Mouse (Mus musculus): ENCODE measurements at regions not wholly inside any gene's neighbourhood (a gene's known extent, or its start where the extent isn't known, plus 50 kb on each side); places are given as distances from the start of the nearest gene placed in this dataset.
"Not testable (repeated sequence)": the region's sequence is repeated elsewhere in the genome, so short reads cannot be mapped to it uniquely, and the experiment has no call there.

DNA sequence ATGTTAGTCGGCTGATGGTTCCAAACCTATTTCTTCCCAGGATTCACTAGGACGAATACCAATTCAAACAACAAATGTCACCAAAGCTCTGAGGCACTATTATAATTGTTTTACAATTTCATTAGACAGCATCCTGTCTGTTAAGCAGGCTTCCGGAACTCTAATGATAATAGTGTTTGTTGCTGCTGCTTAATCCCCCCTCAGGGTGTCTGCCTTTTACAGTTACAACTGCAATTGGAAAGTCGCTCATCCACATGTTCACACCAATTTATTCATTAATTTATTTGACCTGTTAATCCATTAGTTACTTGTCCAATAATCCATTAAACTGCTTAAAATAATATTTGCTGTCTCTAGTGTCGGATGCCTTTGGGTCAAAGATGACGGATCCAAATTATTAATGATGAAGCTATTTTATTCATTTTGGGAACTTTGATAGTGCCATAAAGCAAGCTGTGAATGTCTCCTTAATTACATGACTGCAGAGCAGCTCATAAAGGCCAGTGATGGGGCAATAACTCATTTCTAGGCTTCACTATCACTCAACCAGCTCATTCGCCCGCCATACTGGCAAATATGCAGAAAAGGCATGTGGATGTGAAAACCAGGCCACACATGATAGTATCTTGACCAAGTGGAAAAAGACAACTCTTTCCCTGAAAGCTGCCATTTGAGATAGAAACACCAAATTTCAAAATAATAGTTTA lies 226.6 kb upstream of the Rarb start:
- Histone ChIP-seq H3K27ac (no peak overlapping the region), H3K9me3 (replicated peaks) (no peaks in the 10 kb centered on the region), H3K4me1 (no peaks in the 10 kb centered on the region), H3K36me3 (no peaks in the 10 kb centered on the region), H3K4me3 (no peak overlapping the region), H3K27me3 (ENCODE audit: low read depth, poor library complexity, severe bottlenecking) (no peaks in the 10 kb centered on the region)
- WGBS, result 83% methylated on average over 8 of the region's 8 CpGs
- no peak for DNase-seq (ENCODE audit: low spot score)

DNA sequence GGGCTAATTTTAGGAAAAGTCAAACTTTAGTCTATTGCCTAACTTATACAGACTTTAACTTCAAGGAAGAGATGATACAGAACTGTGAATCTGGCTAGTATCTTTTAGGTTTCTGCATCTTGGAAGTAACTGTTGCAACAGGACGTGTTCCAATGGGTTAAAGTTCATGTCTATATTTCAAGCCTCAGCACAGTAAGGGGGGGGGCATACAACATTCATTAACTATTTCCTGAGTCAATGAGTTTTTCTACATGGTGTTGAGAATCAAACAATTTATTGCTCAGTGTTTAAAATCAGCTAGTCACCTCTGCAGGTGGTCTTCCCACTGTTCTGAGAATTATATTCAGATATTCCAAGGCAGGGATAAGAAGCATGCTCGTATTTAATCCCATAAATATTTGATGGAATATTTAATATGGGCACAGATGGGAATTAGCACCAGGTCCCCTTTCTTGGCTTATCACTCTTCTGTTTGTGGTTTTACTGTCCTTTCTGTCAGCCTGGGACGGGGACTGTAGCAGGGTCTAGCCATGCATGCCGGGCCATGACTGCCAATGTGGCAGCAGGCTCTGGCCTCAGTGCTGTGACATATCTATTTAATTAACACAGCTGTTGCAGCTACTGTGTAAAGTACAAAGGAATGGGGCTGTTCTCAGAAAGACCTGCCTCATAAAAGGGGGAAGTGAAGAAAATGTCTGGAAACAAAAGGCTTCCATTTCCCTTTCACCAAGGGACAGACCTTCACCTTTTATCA lies 201.8 kb upstream of the Rarb start:
- no peaks in the 10 kb centered on the region for H3K9me3 ChIP-seq (replicated peaks)
- no peak overlapping the region for H3K4me3 ChIP-seq
- H3K4me1 ChIP-seq, result peaks cover 23% of the 10 kb centered on the region
- no peaks in the 10 kb centered on the region for H3K36me3 ChIP-seq
- H3K27me3 ChIP-seq (ENCODE audit: low read depth, poor library complexity, severe bottlenecking), result no peaks in the 10 kb centered on the region
- 42% methylated on average over 4 of the region's 4 CpGs for WGBS
- no peak overlapping the region for H3K27ac ChIP-seq
- no peak for DNase-seq (ENCODE audit: low spot score)

DNA sequence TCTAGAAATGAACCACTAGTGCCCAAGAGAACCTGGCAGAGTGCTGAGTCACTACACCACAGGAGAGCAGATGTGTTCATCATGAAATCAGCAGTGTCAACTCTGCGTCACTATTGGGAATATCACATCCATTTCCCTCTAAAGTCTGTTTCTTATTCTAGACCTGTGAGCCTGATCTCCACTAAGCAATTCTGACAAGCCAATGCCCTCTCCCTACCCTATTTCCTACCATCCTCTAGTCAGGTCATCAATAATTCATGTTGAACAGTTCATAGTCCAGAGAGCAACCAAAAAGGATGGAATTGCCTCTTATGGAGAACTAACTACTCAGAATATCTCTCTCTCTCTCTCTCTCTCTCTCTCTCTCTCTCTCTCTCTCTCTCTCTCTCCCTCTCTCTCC lies 194.0 kb upstream of the Rarb start:
- 94% methylated on average over 1 of the region's 1 CpGs for WGBS
- Histone ChIP-seq H3K4me3 (no peak overlapping the region), H3K27me3 (ENCODE audit: low read depth, poor library complexity, severe bottlenecking) (no peaks in the 10 kb centered on the region), H3K36me3 (no peaks in the 10 kb centered on the region), H3K27ac (no peak overlapping the region), H3K9me3 (replicated peaks) (no peaks in the 10 kb centered on the region), H3K4me1 (no peaks in the 10 kb centered on the region)
- DNase-seq (ENCODE audit: low spot score), result no peak

DNA sequence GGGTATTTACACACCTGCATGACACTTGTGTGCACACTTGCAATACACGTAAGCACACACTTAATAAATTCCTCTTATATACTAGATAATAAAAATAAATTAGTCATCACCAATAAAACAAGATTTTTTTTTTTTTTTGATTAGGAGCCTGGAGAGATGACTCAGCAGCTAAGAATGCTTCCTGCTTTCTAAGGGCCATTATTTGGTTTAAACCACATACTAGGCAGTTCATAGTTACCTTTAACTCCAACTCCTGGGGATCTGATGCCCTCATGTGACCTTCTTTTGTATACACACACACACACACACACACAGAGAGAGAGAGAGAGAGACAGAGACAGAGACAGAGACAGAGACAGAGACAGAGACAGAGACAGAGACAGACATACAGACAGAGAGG lies 193.2 kb upstream of the Rarb start:
- H3K4me3 ChIP-seq, result no peak overlapping the region
- H3K9me3 ChIP-seq (replicated peaks), result no peaks in the 10 kb centered on the region
- H3K27ac ChIP-seq, result no peak overlapping the region
- 91% methylated on average over 1 of the region's 1 CpGs for WGBS
- no peak for DNase-seq (ENCODE audit: low spot score)
- no peaks in the 10 kb centered on the region for H3K27me3 ChIP-seq (ENCODE audit: low read depth, poor library complexity, severe bottlenecking)
- H3K4me1 ChIP-seq, result no peaks in the 10 kb centered on the region
- no peaks in the 10 kb centered on the region for H3K36me3 ChIP-seq

DNA sequence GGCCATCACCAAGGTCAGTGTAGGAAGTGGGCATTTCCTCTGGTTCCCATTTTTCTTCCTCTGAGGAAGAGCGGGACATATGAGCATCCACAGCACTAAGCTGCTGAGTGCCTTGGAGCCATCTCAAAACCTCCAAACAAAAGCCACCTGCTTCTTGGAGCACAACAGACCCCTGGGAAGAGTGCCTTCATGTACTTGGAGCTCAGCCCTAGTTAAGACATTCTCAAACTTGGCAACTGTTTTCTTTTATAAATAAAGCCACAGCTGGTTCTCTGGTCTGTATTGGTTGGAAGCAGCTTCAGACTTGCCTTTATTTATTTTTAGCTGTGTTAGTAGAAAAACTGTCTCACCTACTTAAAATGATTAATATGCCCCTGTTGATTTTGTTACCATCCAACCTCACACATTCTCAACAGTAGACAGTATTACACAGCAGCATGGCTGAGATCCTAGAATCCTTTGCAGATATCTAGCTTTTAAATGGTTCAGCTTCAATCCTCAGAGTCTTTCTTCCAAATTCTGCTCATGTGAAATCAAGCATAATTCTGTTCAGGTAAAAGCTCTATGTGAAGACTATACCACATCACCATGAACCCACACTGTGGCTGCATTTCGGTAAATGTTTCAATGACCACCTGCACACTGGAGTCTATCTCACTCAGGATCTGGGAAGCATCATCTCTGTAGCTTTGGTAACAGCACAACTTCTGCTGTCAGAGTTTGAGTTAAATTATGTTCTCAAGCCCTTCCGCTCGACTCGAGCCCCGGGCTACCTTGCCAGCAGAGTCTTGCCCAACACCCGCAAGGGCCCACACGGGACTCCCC lies 186.4 kb upstream of the Rarb start:
- H3K9me3 ChIP-seq (replicated peaks), result no peaks in the 10 kb centered on the region
- no peak overlapping the region for H3K27ac ChIP-seq
- no peaks in the 10 kb centered on the region for H3K36me3 ChIP-seq
- no peak overlapping the region for H3K4me3 ChIP-seq
- WGBS, result 94% methylated on average over 8 of the region's 8 CpGs
- H3K27me3 ChIP-seq (ENCODE audit: low read depth, poor library complexity, severe bottlenecking), result no peaks in the 10 kb centered on the region
- DNase-seq (ENCODE audit: low spot score), result no peak
- H3K4me1 ChIP-seq, result no peaks in the 10 kb centered on the region

DNA sequence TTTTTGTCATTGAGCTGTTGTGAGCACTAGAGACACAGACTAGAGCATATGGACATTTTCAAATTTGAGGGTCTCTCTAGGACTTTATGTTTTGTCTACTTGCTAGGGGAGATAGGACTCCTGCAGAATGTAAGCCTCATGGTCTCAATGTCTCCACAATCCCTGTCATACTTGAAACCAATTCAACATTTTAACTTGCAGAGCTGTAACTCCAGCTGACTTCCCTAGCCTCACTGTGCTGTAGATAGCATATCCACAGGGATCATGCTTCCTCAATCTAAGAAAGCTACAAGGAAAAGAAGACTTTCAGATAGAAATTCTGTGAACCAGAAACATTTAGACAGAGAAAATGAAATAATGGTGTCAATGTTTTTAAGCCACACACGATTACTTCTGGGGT lies 185.8 kb upstream of the Rarb start:
- Histone ChIP-seq H3K4me1 (peaks cover 5% of the 10 kb centered on the region), H3K36me3 (no peaks in the 10 kb centered on the region), H3K4me3 (no peak overlapping the region), H3K27ac (no peak overlapping the region), H3K27me3 (ENCODE audit: low read depth, poor library complexity, severe bottlenecking) (no peaks in the 10 kb centered on the region), H3K9me3 (replicated peaks) (no peaks in the 10 kb centered on the region)
- DNase-seq (ENCODE audit: low spot score), result no peak
- 88% methylated on average over 1 of the region's 1 CpGs for WGBS

DNA sequence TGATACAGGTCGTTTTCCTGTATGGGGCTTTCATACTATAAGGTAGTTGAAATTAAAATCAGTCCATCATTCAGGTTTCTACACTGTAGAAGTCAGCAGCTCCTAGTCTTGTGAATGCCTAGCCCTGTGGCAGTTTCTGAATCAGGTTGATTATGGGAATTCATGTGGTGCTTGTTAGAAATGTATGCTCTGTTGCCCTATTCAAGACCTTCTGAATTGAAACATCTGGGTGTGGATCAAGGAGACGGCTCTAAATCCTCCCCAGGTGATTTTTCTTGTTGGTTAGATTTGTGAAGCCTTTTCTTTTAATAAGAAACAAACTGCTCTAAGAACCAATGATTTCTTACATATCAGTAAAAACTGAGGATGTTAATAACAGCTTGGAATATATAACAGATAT lies 177.8 kb upstream of the Rarb start:
- no peaks in the 10 kb centered on the region for H3K36me3 ChIP-seq
- DNase-seq (ENCODE audit: low spot score), result no peak
- H3K27me3 ChIP-seq (ENCODE audit: low read depth, poor library complexity, severe bottlenecking), result no peaks in the 10 kb centered on the region
- H3K27ac ChIP-seq, result no peak overlapping the region
- no peak overlapping the region for H3K4me3 ChIP-seq
- WGBS, result 49% methylated on average over 2 of the region's 2 CpGs
- H3K4me1 ChIP-seq, result peaks cover 6% of the 10 kb centered on the region
- H3K9me3 ChIP-seq (replicated peaks), result no peaks in the 10 kb centered on the region

DNA sequence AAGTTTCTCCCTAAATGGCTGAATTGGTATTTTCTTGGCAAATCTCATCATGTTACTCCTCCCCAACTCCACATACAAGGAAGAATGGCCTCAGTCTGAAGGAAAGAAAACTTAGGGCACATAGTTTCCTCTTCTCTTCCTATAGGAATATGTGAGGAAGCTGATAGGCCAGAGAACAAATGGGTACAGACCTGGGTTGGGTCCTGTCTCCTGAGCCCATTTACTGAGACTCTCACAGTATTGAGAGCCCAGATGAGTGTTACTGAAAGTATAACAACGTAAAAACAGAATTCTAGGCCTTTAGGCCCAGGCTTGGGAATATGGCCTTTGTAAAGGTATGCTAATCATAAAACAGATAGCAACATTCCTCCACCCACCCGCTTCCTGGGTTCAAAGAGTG lies 152.0 kb upstream of the Rarb start:
- not testable (repeated sequence) for DNase-seq (ENCODE audit: low spot score); H3K36me3 ChIP-seq; H3K4me3 ChIP-seq; H3K9me3 ChIP-seq (replicated peaks); H3K4me1 ChIP-seq; H3K27me3 ChIP-seq (ENCODE audit: low read depth, poor library complexity, severe bottlenecking); H3K27ac ChIP-seq
- WGBS, result 87% methylated on average over 2 of the region's 2 CpGs

DNA sequence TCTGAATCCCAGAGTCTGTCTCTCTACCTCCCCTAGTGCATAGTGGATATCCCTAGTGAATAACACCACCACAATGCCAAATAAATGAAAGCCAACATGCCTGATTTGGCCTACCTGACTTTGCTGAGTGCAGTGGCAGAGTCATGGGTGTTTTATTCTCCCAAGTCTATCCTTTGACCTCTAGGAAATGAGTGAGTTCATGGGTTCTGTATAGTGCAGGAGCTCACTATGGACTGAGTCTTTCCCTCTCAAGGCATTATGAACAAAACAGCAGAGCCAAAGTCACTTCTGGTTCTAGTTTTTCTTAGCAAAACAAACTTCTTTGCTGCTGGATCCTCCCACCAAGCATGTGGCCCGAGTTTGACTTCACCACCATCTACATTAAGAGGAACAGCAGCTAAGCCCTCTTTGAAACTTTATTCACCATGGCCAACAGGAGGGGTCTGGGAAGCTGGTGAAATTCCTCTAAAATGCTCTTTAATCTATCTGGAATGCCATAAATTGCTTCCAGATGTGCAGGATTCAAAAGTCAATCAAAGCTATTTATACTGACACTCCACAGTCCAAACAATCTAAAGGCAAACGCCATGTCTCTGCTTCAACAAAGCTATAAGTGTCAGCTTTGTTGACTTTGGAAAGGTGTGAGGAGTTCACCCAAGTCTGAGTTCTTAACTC lies 145.9 kb upstream of the Rarb start:
- Histone ChIP-seq H3K27ac (peak overlapping the region; percentile 56), H3K9me3 (replicated peaks) (no peaks in the 10 kb centered on the region), H3K4me3 (no peak overlapping the region), H3K4me1 (peaks cover 45% of the 10 kb centered on the region), H3K36me3 (no peaks in the 10 kb centered on the region), H3K27me3 (ENCODE audit: low read depth, poor library complexity, severe bottlenecking) (no peaks in the 10 kb centered on the region)
- DNase-seq (ENCODE audit: low spot score), result no peak
- WGBS, result 9% methylated on average over 2 of the region's 2 CpGs

DNA sequence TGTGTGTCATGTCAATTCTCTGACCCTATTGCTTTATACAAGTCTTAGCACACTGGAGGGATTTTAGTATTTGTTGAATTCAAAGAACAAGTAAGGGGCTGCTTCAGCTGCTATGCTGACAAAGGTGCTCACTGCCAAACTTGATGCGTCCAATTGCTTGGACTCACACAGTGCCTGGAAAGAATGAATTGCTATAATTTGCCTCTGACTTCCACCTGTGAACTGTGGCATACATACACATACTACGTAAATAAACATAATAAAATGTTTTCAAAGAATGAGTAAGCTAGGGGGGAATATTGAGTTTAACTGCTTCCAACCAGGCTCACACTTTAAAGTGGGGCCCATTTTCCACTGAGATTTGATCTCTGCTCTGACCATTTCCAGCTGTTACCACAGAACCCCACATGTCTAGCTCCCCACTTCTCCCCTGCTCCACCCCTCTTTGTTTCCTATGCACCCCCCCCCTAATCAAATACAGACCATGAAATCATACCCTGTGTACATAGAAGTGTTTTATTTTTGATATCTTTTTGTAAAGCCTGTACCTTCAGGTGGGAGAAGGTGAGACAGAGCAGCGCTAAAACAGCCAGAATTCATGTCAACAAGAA lies 143.4 kb upstream of the Rarb start:
- 83% methylated on average over 3 of the region's 3 CpGs for WGBS
- Histone ChIP-seq H3K9me3 (replicated peaks) (no peaks in the 10 kb centered on the region), H3K4me3 (no peak overlapping the region), H3K4me1 (peaks cover 70% of the 10 kb centered on the region), H3K27me3 (ENCODE audit: low read depth, poor library complexity, severe bottlenecking) (no peaks in the 10 kb centered on the region), H3K27ac (peak overlapping the region; percentile 44), H3K36me3 (no peaks in the 10 kb centered on the region)
- DNase-seq (ENCODE audit: low spot score), result no peak

DNA sequence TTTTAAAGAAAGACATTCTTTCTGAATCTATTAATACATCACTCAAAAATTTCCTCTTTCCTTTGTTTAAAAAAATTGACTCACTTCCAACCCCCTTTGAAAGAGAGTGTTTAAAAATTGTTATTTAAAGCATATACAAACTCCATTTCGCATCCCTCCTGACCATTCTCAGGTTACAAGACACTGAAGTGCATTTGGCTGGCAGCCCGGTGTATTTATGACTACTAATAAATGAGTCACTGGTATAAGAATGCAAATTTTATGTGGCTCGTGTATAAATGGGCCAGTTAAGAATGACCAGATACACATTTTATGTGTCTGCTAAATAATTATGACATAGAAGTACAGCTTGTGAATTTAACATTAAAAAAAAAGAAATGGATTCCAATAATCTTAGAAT lies 138.8 kb upstream of the Rarb start:
- no peaks in the 10 kb centered on the region for H3K9me3 ChIP-seq (replicated peaks)
- no peaks in the 10 kb centered on the region for H3K27me3 ChIP-seq (ENCODE audit: low read depth, poor library complexity, severe bottlenecking)
- H3K4me1 ChIP-seq, result peaks cover 55% of the 10 kb centered on the region
- no peak overlapping the region for H3K27ac ChIP-seq
- WGBS, result 22% methylated on average over 3 of the region's 3 CpGs
- no peak for DNase-seq (ENCODE audit: low spot score)
- no peak overlapping the region for H3K4me3 ChIP-seq
- H3K36me3 ChIP-seq, result no peaks in the 10 kb centered on the region

Data from limb, embryonic 10.5 days (tissue).